Mouse (Mus musculus): ENCODE measurements at regions not wholly inside any gene's neighbourhood (a gene's known extent, or its start where the extent isn't known, plus 50 kb on each side); places are given as distances from the start of the nearest gene placed in this dataset.

DNA sequence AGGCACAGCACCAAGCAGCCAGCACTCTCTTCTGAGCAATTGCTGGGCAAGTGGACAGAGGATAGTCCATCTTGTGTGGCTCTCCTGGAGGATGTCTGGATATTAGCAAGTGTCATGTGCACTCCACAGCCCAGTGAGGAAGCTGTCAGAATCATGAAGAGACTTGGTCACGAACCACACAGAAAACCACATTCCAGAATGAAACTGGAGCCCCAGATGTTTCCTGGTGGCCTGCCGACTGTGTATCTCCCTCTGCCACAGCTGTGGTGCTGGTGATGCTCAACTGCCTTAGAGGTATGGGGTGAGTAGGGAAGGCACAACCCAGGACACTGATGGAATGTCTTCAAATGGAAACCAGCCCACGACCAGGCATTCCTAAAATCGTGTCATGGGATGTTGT lies 57.0 kb upstream of the Irs2 start:
- no peaks in the 10 kb centered on the region for H3K36me3 ChIP-seq (ENCODE audit: control insufficient read depth, insufficient read depth)
- TF ChIP-seq USF1 (IDR thresholded peaks at IDR 0.05; ENCODE audit: low read depth) (no peak), REST (IDR thresholded peaks at IDR 0.05; ENCODE audit: insufficient read depth, insufficient read length) (no peak), MYOG (IDR thresholded peaks at IDR 0.05; ENCODE audit: control insufficient read depth in 1 of 3, insufficient read depth in 1 of 3, insufficient read length in 2 of 3, low read depth in 2 of 3) (no peak), SRF (IDR thresholded peaks at IDR 0.05; ENCODE audit: control insufficient read depth, insufficient read length, low read depth) (no peak), MAX (IDR thresholded peaks at IDR 0.05; ENCODE audit: low read depth) (no peak), MYOD1 (IDR thresholded peaks at IDR 0.05; ENCODE audit: control insufficient read depth in 1 of 3, insufficient read length in 2 of 3, low read depth in 2 of 3) (no peak), POLR2A (IDR thresholded peaks at IDR 0.05; ENCODE audit: insufficient read length, low read depth) (no peak), POLR2AphosphoS2 (IDR thresholded peaks at IDR 0.05; ENCODE audit: insufficient read length, low read depth) (no peak), TCF3 (IDR thresholded peaks at IDR 0.05; ENCODE audit: insufficient read length, low read depth) (no peak), TCF12 (IDR thresholded peaks at IDR 0.05; ENCODE audit: insufficient read depth, poor library complexity, severe bottlenecking) (no peak), CEBPB (IDR thresholded peaks at IDR 0.05; ENCODE audit: insufficient read depth, poor library complexity, severe bottlenecking) (no peak), E2F4 (IDR thresholded peaks at IDR 0.05; ENCODE audit: insufficient read depth) (no peak)
- H3K4me2 ChIP-seq (ENCODE audit: low read depth) = no peak overlapping the region
- peaks cover 22% of the 10 kb centered on the region for H3K27me3 ChIP-seq (ENCODE audit: control insufficient read depth, insufficient read depth, insufficient read length)
- no peak overlapping the region for H3ac ChIP-seq (ENCODE audit: control insufficient read depth, insufficient read length)
- no peak overlapping the region for H3K4me3 ChIP-seq
- H3K79me2 ChIP-seq (ENCODE audit: control insufficient read depth, insufficient read depth) = no peaks in the 10 kb centered on the region

DNA sequence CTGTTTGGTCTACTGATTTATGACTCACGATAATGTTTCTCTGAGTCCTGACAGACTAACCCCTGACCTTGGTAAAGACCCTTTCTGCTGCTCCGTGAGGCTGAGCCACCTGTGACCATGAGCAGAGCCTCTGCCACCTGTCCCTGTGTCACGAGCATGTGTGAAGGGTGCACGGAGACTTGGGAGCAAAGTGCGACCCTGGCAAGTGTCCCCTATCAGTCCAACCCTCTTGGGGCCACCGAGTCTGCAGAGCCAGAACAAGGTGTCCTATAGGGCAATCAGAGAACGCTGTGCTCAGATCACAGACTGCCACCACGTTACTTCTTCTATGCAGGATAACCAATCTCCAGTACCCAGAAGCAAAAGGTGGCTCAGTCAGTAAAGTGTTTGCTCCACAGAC lies 54.8 kb upstream of the Irs2 start:
- no peaks in the 10 kb centered on the region for H3K79me2 ChIP-seq (ENCODE audit: control insufficient read depth, insufficient read depth)
- no peaks in the 10 kb centered on the region for H3K36me3 ChIP-seq (ENCODE audit: control insufficient read depth, insufficient read depth)
- no peak overlapping the region for H3ac ChIP-seq (ENCODE audit: control insufficient read depth, insufficient read length)
- no peak overlapping the region for H3K4me2 ChIP-seq (ENCODE audit: low read depth)
- H3K4me3 ChIP-seq = no peak overlapping the region
- no peak for TF ChIP-seq TCF3 (IDR thresholded peaks at IDR 0.05; ENCODE audit: insufficient read length, low read depth)
- no peak for TF ChIP-seq REST (IDR thresholded peaks at IDR 0.05; ENCODE audit: insufficient read depth, insufficient read length)
- no peak for TF ChIP-seq SRF (IDR thresholded peaks at IDR 0.05; ENCODE audit: control insufficient read depth, insufficient read length, low read depth)
- no peak for TF ChIP-seq CEBPB (IDR thresholded peaks at IDR 0.05; ENCODE audit: insufficient read depth, poor library complexity, severe bottlenecking)
- no peak for TF ChIP-seq MAX (IDR thresholded peaks at IDR 0.05; ENCODE audit: low read depth)
- no peak for TF ChIP-seq TCF12 (IDR thresholded peaks at IDR 0.05; ENCODE audit: insufficient read depth, poor library complexity, severe bottlenecking)
- no peak for TF ChIP-seq E2F4 (IDR thresholded peaks at IDR 0.05; ENCODE audit: insufficient read depth)
- no peak for TF ChIP-seq POLR2AphosphoS2 (IDR thresholded peaks at IDR 0.05; ENCODE audit: insufficient read length, low read depth)
- no peak for TF ChIP-seq USF1 (IDR thresholded peaks at IDR 0.05; ENCODE audit: low read depth)
- no peak for TF ChIP-seq MYOD1 (IDR thresholded peaks at IDR 0.05; ENCODE audit: control insufficient read depth in 1 of 3, insufficient read length in 2 of 3, low read depth in 2 of 3)
- TF ChIP-seq MYOG (IDR thresholded peaks at IDR 0.05; ENCODE audit: control insufficient read depth in 1 of 3, insufficient read depth in 1 of 3, insufficient read length in 2 of 3, low read depth in 2 of 3) = no peak
- TF ChIP-seq POLR2A (IDR thresholded peaks at IDR 0.05; ENCODE audit: insufficient read length, low read depth) = no peak
- peaks cover 17% of the 10 kb centered on the region for H3K27me3 ChIP-seq (ENCODE audit: control insufficient read depth, insufficient read depth, insufficient read length)

DNA sequence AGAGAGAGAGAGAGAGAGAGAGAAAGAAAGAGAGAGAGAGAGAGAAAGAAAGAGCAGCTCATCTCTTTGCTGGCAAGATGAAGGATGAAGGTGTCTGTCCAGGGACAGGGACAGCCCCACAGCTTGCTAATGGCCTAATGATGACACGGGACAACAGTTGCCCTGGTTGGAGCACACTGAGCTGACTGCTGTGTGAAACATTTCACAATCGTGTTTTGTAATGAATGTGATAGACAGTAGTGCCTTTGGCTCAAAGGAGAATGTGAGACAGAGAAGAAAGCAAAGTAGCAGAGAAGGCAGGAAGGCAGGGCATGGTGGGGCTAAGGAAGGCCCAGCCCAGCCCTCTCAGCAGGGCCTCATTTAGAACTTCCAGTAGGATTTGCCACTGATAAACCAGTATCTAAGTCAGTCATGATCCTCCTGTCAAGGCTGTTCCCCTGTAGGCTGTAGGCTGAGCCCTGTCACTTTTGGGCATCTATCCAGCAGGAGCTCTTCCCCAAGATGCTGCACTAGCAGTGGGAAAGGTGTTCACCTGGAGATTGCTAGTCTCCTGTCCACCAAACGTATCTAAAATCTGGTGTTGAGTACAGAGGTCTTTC lies 54.2 kb upstream of the Irs2 start:
- no peaks in the 10 kb centered on the region for H3K36me3 ChIP-seq (ENCODE audit: control insufficient read depth, insufficient read depth)
- no peaks in the 10 kb centered on the region for H3K79me2 ChIP-seq (ENCODE audit: control insufficient read depth, insufficient read depth)
- peaks cover 11% of the 10 kb centered on the region for H3K27me3 ChIP-seq (ENCODE audit: control insufficient read depth, insufficient read depth, insufficient read length)
- no peak for TF ChIP-seq POLR2A (IDR thresholded peaks at IDR 0.05; ENCODE audit: insufficient read length, low read depth)
- no peak overlapping the region for H3K4me2 ChIP-seq (ENCODE audit: low read depth)
- H3ac ChIP-seq (ENCODE audit: control insufficient read depth, insufficient read length) = no peak overlapping the region
- H3K4me3 ChIP-seq = no peak overlapping the region

DNA sequence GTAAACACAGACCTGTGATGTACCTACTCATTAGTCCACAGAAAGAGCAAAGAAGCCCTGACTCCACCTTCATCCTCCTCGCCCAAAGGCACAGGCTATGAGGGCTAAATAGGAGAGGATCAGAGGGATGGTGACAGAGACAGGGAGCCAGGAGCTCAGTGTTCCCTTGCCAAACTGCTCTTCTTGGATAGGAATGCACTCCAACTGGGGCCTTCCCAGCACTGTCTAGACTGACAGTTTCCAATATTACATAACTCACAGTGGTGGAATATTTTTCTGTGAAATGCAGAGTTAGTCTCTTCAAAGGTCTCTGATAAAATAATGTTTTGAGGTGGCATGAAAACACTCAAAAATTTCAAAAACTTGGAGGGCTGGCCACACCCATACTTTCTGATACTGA lies 53.5 kb upstream of the Irs2 start:
- no peak for TF ChIP-seq CEBPB (IDR thresholded peaks at IDR 0.05; ENCODE audit: insufficient read depth, poor library complexity, severe bottlenecking)
- no peak for TF ChIP-seq MYOG (IDR thresholded peaks at IDR 0.05; ENCODE audit: control insufficient read depth in 1 of 3, insufficient read depth in 1 of 3, insufficient read length in 2 of 3, low read depth in 2 of 3)
- no peak for TF ChIP-seq MAX (IDR thresholded peaks at IDR 0.05; ENCODE audit: low read depth)
- no peak for TF ChIP-seq REST (IDR thresholded peaks at IDR 0.05; ENCODE audit: insufficient read depth, insufficient read length)
- Histone ChIP-seq H3K4me3 (no peak overlapping the region), H3ac (ENCODE audit: control insufficient read depth, insufficient read length) (no peak overlapping the region), H3K36me3 (ENCODE audit: control insufficient read depth, insufficient read depth) (no peaks in the 10 kb centered on the region), H3K27me3 (ENCODE audit: control insufficient read depth, insufficient read depth, insufficient read length) (peaks cover 12% of the 10 kb centered on the region), H3K79me2 (ENCODE audit: control insufficient read depth, insufficient read depth) (no peaks in the 10 kb centered on the region), H3K4me2 (ENCODE audit: low read depth) (no peak overlapping the region)

DNA sequence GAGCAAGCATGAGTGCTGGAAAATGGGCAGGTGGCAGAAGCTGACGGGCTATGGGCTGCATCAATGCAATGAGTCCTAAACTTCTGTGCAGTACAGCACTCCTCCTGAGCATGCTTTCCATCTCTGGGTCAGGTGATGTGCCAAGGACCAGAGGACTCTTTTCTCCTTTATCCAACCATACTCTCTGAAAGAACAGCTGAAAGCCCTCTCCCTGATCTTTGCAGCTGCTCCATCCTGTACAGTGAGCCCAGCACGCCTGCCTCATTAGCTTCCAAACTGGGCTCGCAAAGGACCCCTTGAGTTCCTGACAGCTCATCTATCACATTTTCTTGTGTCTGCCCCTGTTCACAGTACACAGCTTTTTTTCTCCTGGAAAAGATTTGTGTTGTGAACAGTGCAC lies 52.3 kb upstream of the Irs2 start:
- H3K27me3 ChIP-seq (ENCODE audit: control insufficient read depth, insufficient read depth, insufficient read length) = peaks cover 22% of the 10 kb centered on the region
- H3K79me2 ChIP-seq (ENCODE audit: control insufficient read depth, insufficient read depth) = no peaks in the 10 kb centered on the region
- no peak overlapping the region for H3ac ChIP-seq (ENCODE audit: control insufficient read depth, insufficient read length)
- TF ChIP-seq MYOD1 (IDR thresholded peaks at IDR 0.05; ENCODE audit: control insufficient read depth in 1 of 3, insufficient read length in 2 of 3, low read depth in 2 of 3) (no peak), TCF3 (IDR thresholded peaks at IDR 0.05; ENCODE audit: insufficient read length, low read depth) (no peak), USF1 (IDR thresholded peaks at IDR 0.05; ENCODE audit: low read depth) (no peak), MYOG (IDR thresholded peaks at IDR 0.05; ENCODE audit: control insufficient read depth in 1 of 3, insufficient read depth in 1 of 3, insufficient read length in 2 of 3, low read depth in 2 of 3) (no peak), POLR2AphosphoS2 (IDR thresholded peaks at IDR 0.05; ENCODE audit: insufficient read length, low read depth) (no peak), SRF (IDR thresholded peaks at IDR 0.05; ENCODE audit: control insufficient read depth, insufficient read length, low read depth) (no peak), TCF12 (IDR thresholded peaks at IDR 0.05; ENCODE audit: insufficient read depth, poor library complexity, severe bottlenecking) (no peak), MAX (IDR thresholded peaks at IDR 0.05; ENCODE audit: low read depth) (no peak), POLR2A (IDR thresholded peaks at IDR 0.05; ENCODE audit: insufficient read length, low read depth) (no peak), REST (IDR thresholded peaks at IDR 0.05; ENCODE audit: insufficient read depth, insufficient read length) (no peak), CEBPB (IDR thresholded peaks at IDR 0.05; ENCODE audit: insufficient read depth, poor library complexity, severe bottlenecking) (no peak), E2F4 (IDR thresholded peaks at IDR 0.05; ENCODE audit: insufficient read depth) (no peak)
- H3K4me3 ChIP-seq = no peak overlapping the region
- H3K4me2 ChIP-seq (ENCODE audit: low read depth) = no peak overlapping the region
- H3K36me3 ChIP-seq (ENCODE audit: control insufficient read depth, insufficient read depth) = no peaks in the 10 kb centered on the region
